Mouse (Mus musculus): ENCODE results near the gene Pkd2l1.
"Not testable (repeated sequence)": the region's sequence is repeated elsewhere in the genome, so short reads cannot be mapped to it uniquely, and the experiment has no call there.

Gene Pkd2l1

DNA sequence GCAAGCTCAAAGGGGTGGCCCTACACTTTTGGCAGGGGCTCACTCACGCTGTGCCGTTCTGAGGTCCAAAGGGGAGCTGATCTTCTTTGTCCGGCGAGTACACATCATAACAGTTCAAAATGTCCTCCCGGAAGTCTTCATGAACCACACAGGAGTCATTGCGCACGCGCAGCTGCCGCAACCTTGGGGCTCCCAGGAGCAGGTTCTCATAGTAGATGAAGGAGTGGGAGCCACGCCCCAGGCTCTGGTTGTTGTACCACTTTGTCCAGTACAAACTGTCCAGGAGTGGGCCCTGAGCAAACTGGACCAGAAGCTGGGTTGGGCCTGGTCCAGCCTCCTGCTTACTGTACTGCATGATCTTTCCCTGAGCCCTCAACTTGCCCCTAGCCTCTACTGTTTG is 35.2 kb downstream of the Pkd2l1 start:
- no peak for DNase-seq (ENCODE audit: low spot score)

DNA sequence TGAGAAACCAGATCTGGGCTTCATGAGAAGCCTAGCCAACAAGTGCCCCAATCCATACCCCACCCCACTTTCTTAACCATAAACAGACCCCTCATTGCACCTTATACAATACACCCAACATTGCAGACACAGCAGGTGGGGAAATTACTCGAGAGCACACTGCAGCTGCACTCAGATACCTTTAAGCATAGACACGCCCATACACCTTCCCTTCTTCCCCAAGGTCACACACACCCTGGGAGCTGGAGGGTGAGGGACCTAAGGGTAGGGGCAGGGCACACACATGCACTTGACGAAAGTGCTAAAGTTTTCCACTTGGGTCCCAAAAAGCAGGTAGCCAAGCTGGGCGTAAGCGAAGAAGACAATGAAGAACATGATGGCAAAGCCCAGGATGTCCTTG is 38.5 kb downstream of the Pkd2l1 start:
- no peak for DNase-seq (ENCODE audit: low spot score)

DNA sequence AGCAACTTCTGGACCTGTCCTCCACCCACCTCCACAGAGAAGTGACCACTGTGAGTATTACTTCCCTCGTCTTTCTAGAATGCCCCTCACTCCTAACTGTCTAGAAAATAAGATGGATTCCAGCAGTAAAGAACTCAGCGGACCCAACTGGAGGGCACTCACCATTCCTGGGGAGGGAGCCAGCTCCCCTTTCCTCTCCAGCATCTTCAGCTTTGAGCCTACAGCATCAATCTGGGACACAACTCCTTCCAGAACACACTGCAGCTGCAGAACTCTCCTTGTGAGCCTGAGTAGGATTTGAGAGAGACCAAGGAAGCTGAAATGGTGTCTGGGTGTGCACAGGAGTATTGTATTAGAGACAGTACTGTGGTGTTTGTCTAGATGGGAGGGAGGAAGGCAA is 43.3 kb downstream of the Pkd2l1 start:
- no peak for DNase-seq (ENCODE audit: low spot score)

DNA sequence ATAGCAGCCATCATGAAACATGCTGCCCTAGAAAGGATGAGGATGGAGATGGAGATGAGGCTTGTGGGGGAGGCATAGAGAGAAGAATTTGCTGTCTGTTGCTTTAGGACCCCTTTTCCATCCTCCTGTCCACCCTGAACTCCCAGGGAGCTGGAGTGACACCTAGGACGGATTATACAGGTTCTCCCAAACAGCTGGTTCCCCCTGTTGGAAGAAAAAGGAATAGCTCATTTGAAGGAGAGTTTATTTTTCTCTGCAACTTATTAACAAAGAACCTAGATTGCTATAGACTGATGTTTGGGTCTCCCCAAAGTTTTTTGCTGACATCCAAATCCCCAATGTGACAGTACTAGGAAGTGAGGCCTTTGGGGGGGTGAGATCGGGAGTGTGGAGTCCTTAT is 43.9 kb downstream of the Pkd2l1 start:
- no peak for DNase-seq (ENCODE audit: low spot score)

DNA sequence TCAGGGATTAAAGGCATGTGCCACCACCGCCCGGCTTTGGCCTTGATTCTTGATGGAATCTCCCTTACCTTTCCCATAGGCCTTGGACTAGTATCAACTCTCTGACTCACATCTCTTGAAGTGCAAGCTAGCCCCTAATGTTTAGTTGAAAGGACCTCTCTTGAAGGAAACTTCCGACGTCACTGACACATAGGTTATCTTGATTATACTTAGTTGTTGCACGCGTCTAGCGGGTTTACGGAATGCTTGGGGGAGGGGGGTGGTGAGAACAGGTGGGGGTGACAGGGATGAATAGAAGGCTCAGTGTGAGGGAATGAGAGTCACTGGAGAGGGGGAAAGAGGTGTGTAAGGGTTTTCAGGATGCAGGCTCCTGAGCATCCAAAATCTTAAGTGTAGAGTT is 45.3 kb downstream of the Pkd2l1 start:
- no peak for DNase-seq (ENCODE audit: low spot score)

DNA sequence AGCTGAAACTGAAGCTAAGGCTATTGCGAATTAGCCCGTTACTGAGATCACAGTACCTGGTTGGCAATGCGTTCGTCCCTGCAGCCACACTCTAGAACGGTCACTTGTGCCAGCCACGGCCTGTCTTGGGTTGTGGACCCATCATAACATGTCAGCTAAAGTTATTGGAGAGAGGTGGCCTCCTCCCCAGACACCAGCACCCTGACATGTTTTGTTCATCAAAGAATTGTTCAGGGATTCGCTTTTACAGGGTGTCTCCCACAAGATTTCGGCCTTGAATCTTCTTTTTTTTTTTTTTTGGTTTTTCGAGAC is 45.7 kb downstream of the Pkd2l1 start:
- no peak for DNase-seq (ENCODE audit: low spot score)

DNA sequence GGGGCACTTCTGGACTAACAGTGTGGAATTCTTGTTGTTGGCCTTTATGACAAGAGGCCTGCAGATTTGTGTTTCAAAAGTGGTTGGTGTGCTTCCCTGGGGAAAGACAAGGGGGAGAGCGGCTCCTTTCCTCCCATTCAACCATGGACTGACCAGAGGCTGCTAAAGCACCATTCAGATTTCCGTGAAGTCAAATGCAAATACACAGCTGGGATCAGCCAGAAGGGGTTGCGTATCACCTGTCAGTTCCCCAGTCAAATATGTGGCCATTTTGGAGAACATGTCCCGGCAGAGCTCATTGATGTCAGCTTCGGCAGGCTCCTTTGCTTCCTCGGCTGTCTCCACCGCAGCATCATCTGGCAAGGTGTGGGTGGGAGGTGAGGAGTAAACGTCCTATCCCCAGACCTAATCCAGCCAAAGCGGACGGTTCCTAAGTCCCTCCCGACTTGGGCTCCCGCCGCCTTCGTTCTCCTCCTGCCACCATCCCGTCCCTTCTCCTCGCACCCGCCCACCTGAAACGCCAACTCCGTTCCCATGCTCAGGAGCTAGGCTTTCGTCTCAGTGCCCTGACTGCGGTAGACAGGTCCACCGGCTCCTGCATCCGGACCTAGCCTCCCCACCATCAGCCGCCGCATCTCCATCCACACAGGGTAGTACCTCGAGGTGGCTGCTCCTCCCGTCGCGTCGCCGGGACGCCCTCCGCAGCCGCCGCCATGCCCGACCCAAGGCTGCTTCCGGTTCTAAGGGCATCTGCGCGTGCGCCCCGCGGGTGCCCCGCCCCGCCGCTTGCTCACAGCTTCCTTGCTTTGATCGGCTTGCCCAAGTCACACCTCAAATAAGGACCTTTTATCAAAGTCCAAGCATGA is 46.3 kb downstream of the Pkd2l1 start, which contains the start of gene Bloc1s2:
Gene Bloc1s2 (minus strand): TSS at position 745 of the 866 bp plus-strand sequence.
- peak; percentile 83 for DNase-seq (ENCODE audit: low spot score)

DNA sequence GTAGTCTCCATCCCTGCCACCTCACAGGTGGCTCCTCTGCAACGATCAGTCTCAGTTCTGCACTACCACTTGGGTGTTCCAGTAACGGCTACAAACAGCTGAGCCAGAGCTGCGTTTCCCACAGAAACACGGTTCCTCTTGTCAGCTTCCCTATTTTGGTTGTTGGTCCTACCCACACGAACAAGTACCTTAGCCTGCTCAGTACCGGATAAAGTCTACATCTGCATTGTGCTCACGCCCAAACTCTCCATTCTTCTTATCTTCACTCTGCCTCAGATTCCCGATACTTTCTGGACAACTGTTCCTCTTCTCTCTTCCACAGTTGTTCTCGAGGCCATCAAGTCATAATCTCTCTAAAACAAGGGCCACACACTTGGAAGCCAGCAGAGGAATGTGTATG is 47.9 kb downstream of the Pkd2l1 start:
- DNase-seq (ENCODE audit: low spot score), result no peak

DNA sequence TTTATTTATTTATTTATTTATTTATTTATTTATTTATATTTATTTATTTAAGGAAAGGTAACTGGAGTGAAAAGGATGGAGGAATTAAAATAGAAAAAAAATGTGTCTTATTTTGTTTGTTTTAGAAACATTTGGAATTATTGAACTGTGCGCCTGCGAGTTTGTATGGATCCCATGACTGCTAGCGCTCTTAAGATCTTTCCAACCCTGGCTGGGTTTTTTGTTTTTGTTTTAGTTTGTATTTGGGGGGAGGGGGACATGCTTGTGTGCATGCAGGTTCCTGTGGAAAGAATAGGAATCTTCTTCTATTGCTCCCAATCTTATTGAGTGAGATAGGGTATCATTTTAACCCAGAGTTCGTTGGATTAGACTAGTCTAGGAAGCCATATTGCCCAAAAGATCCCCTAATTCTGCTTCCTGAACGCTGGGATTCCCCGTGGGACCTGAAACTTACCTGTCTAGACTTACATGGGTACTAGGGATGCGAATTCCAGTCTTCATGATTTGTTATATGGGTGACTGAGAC is 56.2 kb downstream of the Pkd2l1 start:
- no peak for DNase-seq (ENCODE audit: low spot score)

DNA sequence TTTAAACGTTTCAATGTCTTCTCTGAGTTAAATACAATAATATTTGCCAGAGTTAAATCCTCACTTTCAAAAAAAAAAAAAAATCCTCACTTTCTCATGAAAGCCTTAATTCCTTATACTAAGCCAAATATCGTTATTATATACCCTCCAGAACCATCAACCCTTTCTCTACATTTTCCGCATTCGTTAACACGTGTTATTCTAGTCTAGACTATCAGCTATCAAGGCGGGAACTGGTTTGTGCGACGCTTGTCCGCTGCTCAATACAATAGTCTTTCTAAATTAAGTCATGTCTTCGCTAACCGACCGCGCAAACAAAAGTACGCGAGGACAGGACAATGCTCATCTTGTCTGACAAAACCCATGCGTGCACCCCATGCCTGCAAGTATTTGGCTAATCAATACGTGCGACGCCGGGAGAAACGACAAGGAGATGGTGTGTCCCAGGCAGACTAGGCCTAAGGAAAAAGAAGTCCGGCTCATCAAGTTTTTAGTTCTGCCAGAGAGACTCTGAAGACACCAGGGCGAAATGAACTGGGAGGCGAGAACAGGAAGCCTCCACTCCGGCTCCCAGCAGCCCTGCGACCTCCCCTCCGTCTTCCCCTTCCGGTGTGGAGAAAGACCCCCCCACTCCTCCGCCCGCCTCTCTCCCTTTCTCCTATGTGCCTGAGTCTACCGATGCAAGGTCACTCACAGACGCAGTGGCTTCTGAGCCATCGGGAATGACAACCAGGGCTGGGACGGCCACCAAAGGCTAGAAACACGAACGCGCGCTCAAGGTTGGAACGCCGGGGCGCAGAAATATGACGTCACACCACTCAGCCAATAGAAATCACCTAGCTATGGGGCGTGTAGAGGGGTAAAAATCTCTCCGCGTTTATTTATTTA is 56.9 kb downstream of the Pkd2l1 start, which contains the start of gene Cwf19l1:
Gene Cwf19l1 (minus strand): TSS at position 805 of the 888 bp plus-strand sequence.
- DNase-seq (ENCODE audit: low spot score), result peak; percentile 88

DNA sequence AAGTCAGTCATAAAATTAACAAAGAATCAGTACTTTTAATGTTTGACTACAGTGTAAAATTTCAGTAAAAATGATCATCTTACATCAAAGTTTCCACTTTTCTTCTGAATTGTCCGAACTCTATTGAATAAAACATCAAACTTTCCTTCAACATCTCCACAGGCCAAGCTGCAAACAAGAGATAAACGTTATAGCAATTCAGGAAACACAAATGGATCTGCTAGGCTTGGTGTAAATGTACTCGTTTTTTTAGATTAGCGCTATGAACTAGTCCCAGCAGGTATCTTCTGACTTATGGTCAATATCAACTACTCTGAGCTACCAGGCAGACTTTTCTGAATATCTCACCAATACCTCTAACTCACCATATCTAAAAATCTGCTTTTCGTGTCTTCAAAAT is 59.3 kb downstream of the Pkd2l1 start:
- DNase-seq (ENCODE audit: low spot score), result no peak

DNA sequence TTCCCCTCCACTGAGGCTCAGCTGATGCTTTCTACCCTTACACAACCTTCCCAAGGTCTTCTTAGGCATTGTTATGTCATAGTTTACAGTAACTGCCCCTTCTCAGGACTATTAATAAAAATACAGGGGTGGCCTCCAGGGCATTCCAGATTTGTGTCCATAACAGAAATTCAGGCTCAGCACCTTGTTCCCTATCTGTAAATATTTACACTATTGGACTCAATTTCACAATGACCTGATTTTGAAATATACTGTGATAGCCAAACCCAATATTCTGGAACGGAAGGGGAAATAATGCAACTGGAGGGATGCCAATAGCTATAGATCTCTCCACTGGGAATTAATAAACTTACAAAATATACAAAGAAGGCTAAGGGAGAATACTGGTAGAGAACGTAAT is 63.7 kb downstream of the Pkd2l1 start:
- DNase-seq (ENCODE audit: low spot score), result no peak

DNA sequence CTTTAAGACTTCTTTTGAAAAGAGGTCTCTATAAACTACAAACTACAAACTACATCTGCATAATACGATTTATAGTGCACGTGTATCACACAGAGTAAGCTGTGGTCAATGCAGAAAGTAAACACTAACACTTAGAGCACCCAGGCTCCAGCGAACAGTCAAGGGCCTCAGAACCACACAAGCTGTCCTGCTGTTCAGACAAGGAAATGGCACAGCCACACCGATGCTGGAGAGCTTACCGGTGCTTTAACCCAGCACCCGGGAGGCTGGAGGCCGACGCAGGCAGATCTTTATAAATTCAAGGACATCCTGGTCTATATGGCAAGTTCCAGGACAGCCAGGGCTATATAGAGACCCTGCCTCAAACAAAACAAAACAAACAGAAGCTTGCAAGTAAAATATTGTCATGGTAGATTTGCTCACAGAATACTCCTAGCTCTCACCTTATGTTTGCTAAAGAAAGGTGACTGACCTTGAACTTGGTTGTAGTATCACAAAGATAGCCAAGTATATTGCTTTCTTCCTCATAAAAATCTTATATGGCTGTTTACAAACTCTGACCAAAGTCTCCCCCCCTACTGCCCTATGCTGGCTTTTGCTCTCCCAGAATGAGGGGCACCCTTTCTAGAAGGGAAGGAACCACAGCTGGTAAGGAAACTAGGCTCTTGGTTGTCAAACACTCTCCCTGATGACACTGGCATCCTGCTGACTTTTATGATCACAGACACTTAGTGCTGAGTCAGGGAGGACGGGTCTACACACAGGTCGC is 64.3 kb downstream of the Pkd2l1 start:
- no peak for DNase-seq (ENCODE audit: low spot score)

DNA sequence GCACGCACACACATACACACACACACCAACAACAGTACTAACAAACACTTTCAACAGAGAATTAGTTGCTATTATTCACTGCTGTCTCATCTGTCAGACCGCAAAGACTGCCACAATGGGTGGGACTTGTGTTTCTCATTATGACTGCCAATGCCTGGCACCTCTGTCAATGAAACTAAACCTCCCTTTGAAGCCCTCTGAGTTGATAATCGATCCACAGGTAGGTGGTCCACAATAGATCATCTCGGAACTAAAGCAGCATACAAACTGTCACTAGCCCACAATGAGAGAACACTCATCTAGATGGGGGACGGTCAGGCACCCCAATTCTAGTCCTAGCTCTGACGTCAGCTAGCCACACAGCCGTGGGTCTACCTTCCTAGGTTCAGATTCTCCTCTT is 71.1 kb downstream of the Pkd2l1 start:
- DNase-seq (ENCODE audit: low spot score), result no peak

DNA sequence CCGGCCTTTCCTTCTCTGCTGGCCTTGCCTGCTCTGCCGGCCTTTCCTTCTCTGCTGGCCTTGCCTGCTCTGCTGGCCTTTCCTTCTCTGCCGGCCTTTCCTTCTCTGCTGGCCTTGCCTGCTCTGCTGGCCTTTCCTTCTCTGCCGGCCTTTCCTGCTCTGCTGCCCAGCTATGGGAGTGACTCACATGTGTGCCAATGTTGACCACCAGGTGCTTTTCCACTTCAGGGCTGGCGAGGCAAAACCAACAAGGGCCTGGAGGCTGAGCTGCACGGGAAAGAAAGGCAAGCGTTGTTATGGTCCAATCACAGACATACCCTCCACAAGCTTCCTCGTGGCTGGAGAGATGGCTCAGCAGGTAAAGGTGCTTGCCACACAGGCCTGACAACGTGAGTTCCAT is 71.6 kb downstream of the Pkd2l1 start:
- not testable (repeated sequence) for DNase-seq (ENCODE audit: low spot score)

DNA sequence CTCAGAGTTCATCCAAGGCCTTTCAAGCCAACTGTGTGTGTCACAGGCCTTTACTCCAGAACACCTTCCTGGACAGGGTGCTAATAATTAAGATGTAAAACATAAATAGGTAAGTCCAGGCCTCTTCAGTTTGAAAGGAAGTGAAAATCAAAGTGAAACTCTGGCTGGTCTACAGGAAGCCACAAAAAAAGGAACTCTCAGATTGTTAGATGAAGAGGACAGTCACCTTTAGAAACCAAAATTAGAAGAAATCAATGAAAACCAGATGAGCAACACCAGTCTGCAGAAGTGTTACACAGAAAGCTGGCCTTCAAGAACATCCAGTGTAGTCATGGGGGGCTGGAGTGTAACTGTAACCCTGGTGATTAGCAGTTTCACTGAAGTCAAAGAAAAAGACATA is 74.4 kb downstream of the Pkd2l1 start:
- DNase-seq (ENCODE audit: low spot score), result no peak

DNA sequence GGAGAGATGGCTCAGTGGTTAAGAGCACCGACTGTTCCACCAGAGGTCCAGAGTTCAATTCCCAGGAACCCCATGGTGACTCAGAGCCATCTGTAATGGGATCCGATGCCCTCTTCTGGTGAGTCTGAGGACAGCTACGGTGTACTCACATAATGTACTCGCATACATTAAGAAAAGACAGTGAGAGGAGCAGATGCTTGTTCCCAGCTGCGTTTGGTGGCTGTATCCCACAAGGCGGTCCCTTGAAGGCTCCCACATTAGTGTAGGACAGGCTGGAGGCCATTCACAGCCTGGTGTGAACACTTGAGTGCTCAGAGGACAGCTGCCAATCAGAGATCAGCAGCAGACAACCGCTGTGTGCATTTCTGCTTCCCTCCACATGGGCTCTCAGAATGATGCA is 80.5 kb downstream of the Pkd2l1 start:
- DNase-seq (ENCODE audit: low spot score), result no peak

DNA sequence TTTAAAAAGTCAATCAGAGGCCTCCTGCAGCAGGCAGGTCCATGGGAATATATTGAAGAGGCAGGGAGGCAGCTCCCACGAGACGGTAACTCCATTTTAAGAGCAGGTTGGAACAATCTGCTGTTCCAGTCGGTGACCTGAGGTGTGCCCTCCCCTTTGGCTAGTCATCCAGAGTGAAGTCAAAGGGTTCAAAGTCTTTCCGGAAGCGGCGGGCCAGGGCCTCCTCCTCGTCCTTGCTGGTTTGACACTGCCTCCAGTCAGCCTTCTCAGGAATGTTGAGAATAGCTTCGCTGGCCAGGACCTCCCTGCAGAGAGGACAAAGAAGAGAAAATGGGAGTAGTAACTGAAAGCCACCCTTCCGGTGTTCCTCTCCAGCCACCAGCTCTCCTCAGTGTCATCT is 81.9 kb downstream of the Pkd2l1 start:
- no peak for DNase-seq (ENCODE audit: low spot score)

DNA sequence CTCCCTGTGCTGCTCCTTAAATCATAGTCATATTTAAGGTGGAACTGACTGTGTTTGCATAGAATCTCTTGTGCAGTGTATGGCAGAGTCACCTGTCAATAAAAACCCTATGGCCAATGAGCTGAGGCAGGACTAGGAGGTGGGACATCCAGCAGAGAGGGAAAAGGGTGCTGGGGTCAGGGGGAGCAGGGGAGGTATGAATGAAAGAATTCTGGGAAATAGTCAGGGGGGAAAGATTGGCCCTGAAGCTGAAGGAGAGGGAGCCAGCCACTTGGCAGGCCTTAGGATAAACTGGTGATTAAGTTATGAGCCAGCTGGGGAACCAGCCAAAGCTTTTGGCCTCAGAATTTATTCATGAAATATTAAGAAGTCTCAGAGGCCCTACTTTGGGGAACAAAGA is 83.2 kb downstream of the Pkd2l1 start:
- DNase-seq (ENCODE audit: low spot score), result no peak

DNA sequence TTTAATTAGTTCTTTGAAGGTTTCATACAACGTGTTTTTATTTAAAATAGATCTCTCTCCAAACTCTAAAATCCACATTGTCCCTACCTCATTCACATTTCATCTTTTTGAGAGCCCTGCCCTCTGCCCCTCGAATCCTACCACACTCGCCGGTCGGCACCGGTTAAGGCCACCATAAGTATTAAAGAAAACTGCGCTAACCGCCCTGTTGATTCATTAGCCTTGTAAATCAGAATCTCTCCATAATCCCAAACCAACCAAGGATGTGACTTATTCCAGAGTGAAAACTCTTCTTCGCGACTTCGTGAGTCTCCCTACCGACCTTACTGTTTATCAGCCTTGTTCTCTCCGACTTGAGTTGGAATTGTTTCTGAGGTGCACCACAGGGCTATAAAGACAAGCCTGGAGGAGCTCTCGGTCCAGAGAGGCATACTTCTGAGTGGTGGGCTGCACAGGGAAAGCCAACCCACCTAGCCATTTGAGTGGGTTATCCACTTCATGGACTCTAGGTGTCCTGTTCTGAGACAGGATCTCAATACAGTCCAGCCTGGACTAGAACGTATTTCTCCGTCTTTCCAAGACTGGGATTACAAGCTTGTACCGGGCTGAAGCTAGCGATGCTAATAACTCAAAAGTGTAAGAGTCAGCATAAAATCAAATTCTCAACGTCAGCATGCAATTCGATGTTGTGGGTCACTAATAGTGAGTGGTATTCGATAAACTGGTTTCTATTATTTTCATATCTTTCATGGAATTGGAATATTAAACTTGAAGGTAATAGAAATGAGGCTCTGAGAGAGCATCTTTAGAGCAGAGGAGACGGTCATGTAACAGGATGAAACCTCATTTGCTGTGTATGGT is 84.4 kb downstream of the Pkd2l1 start:
- DNase-seq (ENCODE audit: low spot score), result no peak
